Mouse (Mus musculus) CH12.LX (cell line): ENCODE data around the gene Alcam. TPM values are rescaled to one million over a fixed set of nuclear protein-coding genes. Genes with fewer than 3 reads are reported as not detected.

Experiments
- DNase-seq: peaks from one replicate; pipeline ENCODE4 v3.0.0-alpha.2; 2013; ENCODE audit errors: extremely low read depth
- H3K27ac ChIP-seq: 2 replicates; pipeline ENCODE4 v1.5.1; 2012; ENCODE audit warnings: low read depth, mild to moderate bottlenecking, control low read depth, moderate library complexity; ENCODE audit not compliant: insufficient read depth
- H3K27me3 ChIP-seq: replicated peaks from 2 replicates; pipeline ENCODE3; 2012; ENCODE audit warnings: inconsistent platforms
- H3K36me3 ChIP-seq, 2 experiments: replicated peaks in 1 of 2; 2 replicates each; pipeline versions ENCODE3 to v1.6.1; 2012; ENCODE audit warnings: inconsistent platforms in 1 of 2, low read length in 1 of 2, mild to moderate bottlenecking in 1 of 2, mixed read lengths in 1 of 2, moderate library complexity in 1 of 2; ENCODE audit not compliant: control insufficient read depth in 1 of 2, insufficient read depth in 1 of 2
- H3K4me1 ChIP-seq, 2 experiments: 2 replicates each; pipeline ENCODE4 v1.6.1; 2012; ENCODE audit warnings: inconsistent platforms in 1 of 2, moderate library complexity in 1 of 2; ENCODE audit not compliant: insufficient read depth in 2 of 2, control insufficient read depth in 1 of 2
- H3K4me2 ChIP-seq: 2 replicates; pipeline ENCODE4 v1.6.1; 2012; ENCODE audit warnings: low read depth, mild to moderate bottlenecking, control low read depth; ENCODE audit not compliant: poor library complexity, insufficient read depth, severe bottlenecking
- H3K4me3 ChIP-seq, 3 experiments: fragments of 150-350 bp in 1 of 3; sonication (generic) in 1 of 3; replicated peaks in 1 of 3; 2 replicates each; pipeline versions ENCODE3 to v1.5.1; 2011 to 2012; ENCODE audit warnings: low read depth in 2 of 3, low read length in 2 of 3, mild to moderate bottlenecking in 2 of 3, moderate library complexity in 2 of 3, control low read depth in 1 of 3, improper control_type of control experiment in 1 of 3, inconsistent platforms in 1 of 3, mixed read lengths in 1 of 3; ENCODE audit not compliant: poor library complexity in 1 of 3
- H3K79me2 ChIP-seq: replicated peaks from 2 replicates; pipeline ENCODE4 v1.6.1; 2012; ENCODE audit warnings: mild to moderate bottlenecking, moderate library complexity; ENCODE audit not compliant: control insufficient read depth, poor library complexity, insufficient read depth, severe bottlenecking; ENCODE audit errors: extremely low read depth
- H3K9ac ChIP-seq: 2 replicates; pipeline ENCODE4 v1.6.1; 2012; ENCODE audit warnings: low read depth, mild to moderate bottlenecking, control low read depth, moderate library complexity; ENCODE audit not compliant: insufficient read depth
- H3K9me3 ChIP-seq: replicated peaks from 2 replicates; pipeline ENCODE3; 2012; ENCODE audit warnings: low read length, inconsistent platforms, mixed read lengths
- BHLHE40 ChIP-seq: IDR thresholded peaks from 2 replicates; pipeline ENCODE4 v1.6.1; 2011; ENCODE audit warnings: mild to moderate bottlenecking, low read depth, low read length, improper control_type of control experiment
- CHD2 ChIP-seq: IDR thresholded peaks from 2 replicates; pipeline ENCODE4 v1.6.1; 2011; ENCODE audit warnings: low read length, improper control_type of control experiment
- CTCF ChIP-seq, 2 experiments: IDR thresholded peaks in 1 of 2; conservative IDR thresholded peaks in 1 of 2; 2 replicates each; pipeline ENCODE4 v1.5.1; 2011 to 2012; ENCODE audit warnings: low read depth in 2 of 2, low read length in 2 of 2, improper control_type of control experiment in 1 of 2, inconsistent platforms in 1 of 2, mild to moderate bottlenecking in 1 of 2, moderate library complexity in 1 of 2
- EP300 ChIP-seq: IDR thresholded peaks from 2 replicates; pipeline ENCODE4 v1.6.1; 2011; ENCODE audit warnings: low read length, improper control_type of control experiment
- ETS1 ChIP-seq: conservative IDR thresholded peaks from 2 replicates; pipeline ENCODE4 v1.6.1; 2012; ENCODE audit warnings: low read depth, mild to moderate bottlenecking, inconsistent platforms, low read length, improper control_type of control experiment, moderate library complexity
- HCFC1 ChIP-seq: IDR thresholded peaks from 2 replicates; pipeline ENCODE4 v1.6.1; 2012; ENCODE audit warnings: low read depth, mild to moderate bottlenecking, inconsistent platforms, low read length, improper control_type of control experiment
- JUN ChIP-seq: IDR thresholded peaks from 2 replicates; pipeline ENCODE4 v1.6.1; 2011; ENCODE audit warnings: low read depth, mild to moderate bottlenecking, low read length, improper control_type of control experiment, moderate library complexity; ENCODE audit not compliant: insufficient read depth
- KAT2A ChIP-seq: IDR thresholded peaks from 2 replicates; pipeline ENCODE4 v1.6.1; 2012; ENCODE audit warnings: low read length, improper control_type of control experiment, inconsistent platforms; ENCODE audit not compliant: insufficient replicate concordance
- MAFK ChIP-seq: IDR thresholded peaks from 2 replicates; pipeline ENCODE4 v1.6.1; 2011; ENCODE audit warnings: low read length, improper control_type of control experiment; ENCODE audit not compliant: insufficient replicate concordance
- MAX ChIP-seq: IDR thresholded peaks from 2 replicates; pipeline ENCODE4 v1.6.1; 2011; ENCODE audit warnings: low read length, improper control_type of control experiment
- MYC ChIP-seq: IDR thresholded peaks from 2 replicates; pipeline ENCODE4 v1.6.1; 2011; ENCODE audit warnings: low read depth, mild to moderate bottlenecking, improper control_type of control experiment, low read length
- NELFE ChIP-seq: IDR thresholded peaks from 2 replicates; pipeline ENCODE4 v1.6.1; 2011; ENCODE audit warnings: low read depth, low read length, improper control_type of control experiment
- RAD21 ChIP-seq: IDR thresholded peaks from 2 replicates; pipeline ENCODE4 v1.6.1; 2011; ENCODE audit warnings: low read depth, mild to moderate bottlenecking, low read length, improper control_type of control experiment, moderate library complexity
- TBP ChIP-seq: conservative IDR thresholded peaks from 2 replicates; pipeline ENCODE4 v1.6.1; 2011; ENCODE audit warnings: low read depth, low read length, improper control_type of control experiment
- USF1 ChIP-seq: IDR thresholded peaks from 2 replicates; pipeline ENCODE4 v1.6.1; 2014; ENCODE audit warnings: low read depth, mild to moderate bottlenecking, inconsistent platforms, low read length, improper control_type of control experiment
- ZKSCAN1 ChIP-seq: IDR thresholded peaks from 2 replicates; pipeline ENCODE4 v1.6.1; 2012; ENCODE audit warnings: low read depth, inconsistent platforms, low read length, improper control_type of control experiment, borderline replicate concordance
- dilution Hi-C: fragments of 300-500 bp; cut with MboI; formaldehyde crosslinking; loops from 2 replicates; pipeline ENCODE4 v1.14.3; 2020; ENCODE audit warnings: low sequenced_read_pairs; ENCODE audit not compliant: extremely low pct_unique_long_range_greater_than_20kb, extremely low pct_ligation_motif_present
- in situ Hi-C: fragments of 300-500 bp; cut with MboI; formaldehyde crosslinking; loops from 3 replicates; pipeline ENCODE4 v1.14.3; 2019; ENCODE audit warnings: low sequenced_read_pairs, low pct_ligation_motif_present, low pct_unique_long_range_greater_than_20kb, mixed read lengths
- polyA plus RNA-seq: library from polyadenylated mRNA; unstranded; fragments of >175 nt; gene quantifications from 2 replicates; pipeline ENCODE4 v1.2.1, GENCODE M21; 2012; ENCODE audit warnings: low read depth; ENCODE audit not compliant: insufficient read length
- total RNA-seq, 2 experiments: library from RNA; depleted of rRNA; stranded (reverse); fragments of 300-350 nt in 1 of 2; fragments of >200 nt in 1 of 2; gene quantifications; 2 replicates each; pipeline ENCODE4 v1.2.3; 2012 to 2014

Gene Alcam
- total and polyA plus RNA-seq, 3 experiments, result 26.3 to 56.7 (median 54.6) TPM

- DNase-seq, result no peak
- Histone ChIP-seq H3K4me1 (peaks cover 7 to 63% of the 10 kb centered on the region in 2 experiments), H3K9me3 (no peaks in the 10 kb centered on the region), H3K9ac (no peak overlapping the region; the same call in 1 of the 2 replicates), H3K36me3 (no peaks in the 10 kb centered on the region), H3K4me2 (peak overlapping the region; percentile 40; the same call in 1 of the 2 replicates), H3K27ac (0 out of 2 replicates have a peak overlapping the region, but pooled peaks have one; percentile 41), H3K27me3 (no peaks in the 10 kb centered on the region), H3K79me2 (no peaks in the 10 kb centered on the region), H3K4me3 (no peak overlapping the region)
- TF ChIP-seq MAFK (no peak), ETS1 (no peak), JUN (no peak), RAD21 (no peak), CHD2 (no peak), BHLHE40 (no peak), TBP (no peak), EP300 (no peak), NELFE (no peak), ZKSCAN1 (no peak), KAT2A (no peak), USF1 (no peak)
- dilution Hi-C loops, result no loop called here
- in situ Hi-C loops, result loop anchor here (25.0 kb wide), 4 partner anchors 140 to 765 kb away; no protein-coding TSS in a partner anchor
Measured at GRCm38 (mm10) chr16:52472635-52473034, 18.8 kb upstream of the Alcam start.

DNA sequence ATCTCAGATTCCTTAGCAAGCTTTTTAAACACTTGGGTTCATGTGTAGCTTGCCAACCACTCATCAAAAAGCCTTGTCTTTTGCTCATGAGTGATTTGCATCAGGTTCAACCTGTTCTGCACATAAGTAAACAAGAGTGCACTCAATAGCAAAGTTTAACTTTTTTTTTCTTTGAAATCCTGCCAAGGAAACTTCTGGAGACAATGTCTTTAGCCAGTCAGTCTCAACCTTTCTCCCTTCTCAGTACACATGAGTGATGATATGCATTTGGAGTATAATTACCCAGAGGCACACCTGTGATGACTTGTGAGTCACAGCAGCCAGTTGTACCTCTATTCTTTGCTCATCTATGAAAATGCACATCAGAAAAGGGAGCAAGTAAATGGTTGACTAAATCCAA is 18.2 kb upstream of the Alcam start:
- TF ChIP-seq BHLHE40 (no peak), RAD21 (no peak), USF1 (no peak), CTCF (conservative IDR thresholded peaks at IDR 0.05 in 1 of 2, IDR thresholded peaks at IDR 0.05 in 1 of 2; ENCODE audit: low read depth in 2 of 2, low read length in 2 of 2) (no peak)

GRCm38 (mm10) chr16:52470881-52471280 is 17.0 kb upstream of the Alcam start:
- no peaks in the 10 kb centered on the region for H3K9me3 ChIP-seq
- no peak overlapping the region for H3K9ac ChIP-seq
- peak overlapping the region; percentile 61; the same call in 1 of the 2 replicates for H3K4me2 ChIP-seq
- in situ Hi-C loops, result loop anchor here (25.0 kb wide), 4 partner anchors 141 to 766 kb away; no protein-coding TSS in a partner anchor
- H3K4me3 ChIP-seq, result no peak overlapping the region
- DNase-seq, result no peak
- no peaks in the 10 kb centered on the region for H3K79me2 ChIP-seq
- 0 out of 2 replicates have a peak, but pooled peaks have one; percentile 51 for TF ChIP-seq MAX
- no peak for TF ChIP-seq HCFC1
- 0 out of 2 replicates have a peak, but pooled peaks have one; percentile 47 for TF ChIP-seq MYC
- TF ChIP-seq, all 38 proteins: peak for 2
- Histone ChIP-seq H3K36me3 (no peaks in the 10 kb centered on the region), H3K27me3 (no peaks in the 10 kb centered on the region), H3K27ac (no peak overlapping the region), H3K4me1 (peaks cover 7 to 63% of the 10 kb centered on the region in 2 experiments)
- dilution Hi-C loops, result no loop called here

More for the DNA sequence above, 18.2 kb upstream of the Alcam start:
- Histone ChIP-seq H3K4me1 (peaks cover 7 to 63% of the 10 kb centered on the region in 2 experiments), H3K9ac (no peak overlapping the region), H3K9me3 (no peaks in the 10 kb centered on the region), H3K27me3 (no peaks in the 10 kb centered on the region), H3K4me3 (no peak overlapping the region), H3K4me2 (no peak overlapping the region), H3K36me3 (no peaks in the 10 kb centered on the region), H3K79me2 (no peaks in the 10 kb centered on the region), H3K27ac (no peak overlapping the region)
- in situ Hi-C loops, result loop anchor here (25.0 kb wide), 4 partner anchors 140 to 765 kb away; no protein-coding TSS in a partner anchor
- dilution Hi-C loops, result no loop called here
- DNase-seq, result no peak
